Mouse (Mus musculus) heart, embryonic 10.5 days (tissue): ENCODE results near the gene Bicdl1. TPM values are rescaled to one million over a fixed set of nuclear protein-coding genes. Genes with fewer than 3 reads are reported as not detected.

Source experiments
- DNase-seq: peaks from one replicate; pipeline ENCODE4 v3.0.0-alpha.2; 2017; ENCODE audit warnings: low spot score
- H3K27ac ChIP-seq: fragments of 300-500 bp; sonication (generic); 2 replicates; pipeline ENCODE4 v1.5.1; 2016; ENCODE audit warnings: mild to moderate bottlenecking
- H3K27me3 ChIP-seq: fragments of 300-500 bp; sonication (generic); 2 replicates; pipeline ENCODE4 v1.6.1; 2016; ENCODE audit warnings: mild to moderate bottlenecking; ENCODE audit not compliant: poor library complexity, insufficient read depth, severe bottlenecking
- H3K36me3 ChIP-seq: fragments of 300-500 bp; sonication (generic); 2 replicates; pipeline ENCODE4 v1.6.1; 2016; ENCODE audit warnings: mild to moderate bottlenecking, moderate library complexity
- H3K4me1 ChIP-seq: fragments of 300-500 bp; sonication (generic); 2 replicates; pipeline ENCODE4 v1.6.1; 2016; ENCODE audit warnings: mild to moderate bottlenecking
- H3K4me3 ChIP-seq: fragments of 300-500 bp; sonication (generic); 2 replicates; pipeline ENCODE4 v1.5.1; 2016; ENCODE audit warnings: mild to moderate bottlenecking, moderate library complexity
- H3K9me3 ChIP-seq: fragments of 300-500 bp; sonication (generic); 2 replicates; pipeline ENCODE4 v1.6.1; 2016; ENCODE audit warnings: mild to moderate bottlenecking, moderate library complexity
- WGBS: fragments of 180-500 bp; shearing (Covaris S2); methylation state at CpG from one replicate; pipeline ENCODE4 v1.1.7; 2016; 5-methylcytosine and 5-hydroxymethylcytosine counted together
- polyA plus RNA-seq: library from polyadenylated mRNA; unstranded; fragments of >200 nt; fragmentation: Nextera tagmentation; extraction: Ambion mirVana; gene quantifications from 2 replicates; pipeline ENCODE4 v1.2.1, GENCODE M21; 2016

Gene Bicdl1
- polyA plus RNA-seq, 1 experiment from 2014 or later: 11.1 TPM

GRCm38 (mm10) chr5:115656677-115657076 is 74.7 kb downstream of the Bicdl1 start:
- no peaks in the 10 kb centered on the region for H3K9me3 ChIP-seq
- no peak overlapping the region for H3K27ac ChIP-seq
- WGBS: 73% methylated on average over 6 of the region's 6 CpGs
- peaks cover 23% of the 10 kb centered on the region for H3K27me3 ChIP-seq
- no peaks in the 10 kb centered on the region for H3K36me3 ChIP-seq
- H3K4me1 ChIP-seq: peaks cover 35% of the 10 kb centered on the region
- H3K4me3 ChIP-seq: no peak overlapping the region
- no peak for DNase-seq

GRCm38 (mm10) chr5:115653776-115654175 is 77.6 kb downstream of the Bicdl1 start:
- no peak for DNase-seq
- Histone ChIP-seq H3K27ac (peak overlapping the region; percentile 33; the same call in 1 of the 2 replicates), H3K27me3 (peaks cover 12% of the 10 kb centered on the region; the same call in 1 of the 2 replicates), H3K9me3 (no peaks in the 10 kb centered on the region), H3K4me1 (peaks cover 42% of the 10 kb centered on the region), H3K4me3 (no peak overlapping the region), H3K36me3 (no peaks in the 10 kb centered on the region)
- WGBS: 86% methylated on average over 12 of the region's 12 CpGs

- Histone ChIP-seq H3K36me3 (peaks cover 7% of the 10 kb centered on the region; the same call in 1 of the 2 replicates), H3K4me3 (peak overlapping the region; percentile 60), H3K27me3 (peaks cover 7% of the 10 kb centered on the region; the same call in 1 of the 2 replicates), H3K4me1 (peaks cover 42% of the 10 kb centered on the region), H3K27ac (peak overlapping the region; percentile 83), H3K9me3 (no peaks in the 10 kb centered on the region)
- peak; percentile 100 for DNase-seq
- WGBS: 5% methylated on average over 35 of the region's 35 CpGs
Measured at GRCm38 (mm10) chr5:115652681-115653575, 78.5 kb downstream of the Bicdl1 start.

GRCm38 (mm10) chr5:115651821-115652220 is 79.6 kb downstream of the Bicdl1 start:
- peaks cover 5% of the 10 kb centered on the region; the same call in 1 of the 2 replicates for H3K27me3 ChIP-seq

GRCm38 (mm10) chr5:115650885-115651284 is 80.5 kb downstream of the Bicdl1 start:
- no peak overlapping the region for H3K27ac ChIP-seq
- WGBS: 93% methylated on average over 10 of the region's 10 CpGs
- DNase-seq: no peak

More at GRCm38 (mm10) chr5:115651821-115652220, 79.6 kb downstream of the Bicdl1 start:
- Histone ChIP-seq H3K9me3 (no peaks in the 10 kb centered on the region), H3K4me3 (no peak overlapping the region), H3K36me3 (peaks cover 17% of the 10 kb centered on the region), H3K27ac (peak overlapping the region; percentile 4; the same call in 1 of the 2 replicates), H3K4me1 (peaks cover 36% of the 10 kb centered on the region)
- no peak for DNase-seq
- WGBS: 85% methylated on average over 10 of the region's 10 CpGs

GRCm38 (mm10) chr5:115649699-115650098 is 81.7 kb downstream of the Bicdl1 start:
- H3K36me3 ChIP-seq: peaks cover 38% of the 10 kb centered on the region
- WGBS: 88% methylated on average over 8 of the region's 8 CpGs
- H3K27me3 ChIP-seq: no peaks in the 10 kb centered on the region
- no peak for DNase-seq
- H3K4me3 ChIP-seq: no peak overlapping the region
- H3K4me1 ChIP-seq: peaks cover 28% of the 10 kb centered on the region
- H3K27ac ChIP-seq: no peak overlapping the region
- no peaks in the 10 kb centered on the region for H3K9me3 ChIP-seq

More at GRCm38 (mm10) chr5:115650885-115651284, 80.5 kb downstream of the Bicdl1 start:
- no peak overlapping the region for H3K4me3 ChIP-seq
- H3K4me1 ChIP-seq: peaks cover 35% of the 10 kb centered on the region
- H3K36me3 ChIP-seq: peaks cover 26% of the 10 kb centered on the region
- no peaks in the 10 kb centered on the region for H3K27me3 ChIP-seq
- H3K9me3 ChIP-seq: no peaks in the 10 kb centered on the region

- H3K4me1 ChIP-seq: peaks cover 28% of the 10 kb centered on the region
- H3K9me3 ChIP-seq: no peaks in the 10 kb centered on the region
- no peak overlapping the region for H3K4me3 ChIP-seq
- H3K27me3 ChIP-seq: no peaks in the 10 kb centered on the region
- no peak for DNase-seq
- no peak overlapping the region for H3K27ac ChIP-seq
- WGBS: 75% methylated on average over 3 of the region's 3 CpGs
- H3K36me3 ChIP-seq: peaks cover 46% of the 10 kb centered on the region
Measured at GRCm38 (mm10) chr5:115648876-115649275, 82.5 kb downstream of the Bicdl1 start.

GRCm38 (mm10) chr5:115644192-115644591 is 87.2 kb downstream of the Bicdl1 start:
- no peak overlapping the region for H3K27ac ChIP-seq
- H3K27me3 ChIP-seq: no peaks in the 10 kb centered on the region
- H3K36me3 ChIP-seq: peaks cover 93% of the 10 kb centered on the region
- H3K4me1 ChIP-seq: peaks cover 16% of the 10 kb centered on the region
- H3K9me3 ChIP-seq: no peaks in the 10 kb centered on the region
- H3K4me3 ChIP-seq: no peak overlapping the region
- 90% methylated on average over 9 of the region's 9 CpGs for WGBS
- DNase-seq: no peak

- no peaks in the 10 kb centered on the region for H3K27me3 ChIP-seq
- H3K27ac ChIP-seq: 0 out of 2 replicates have a peak overlapping the region, but pooled peaks have one; percentile 6
- DNase-seq: no peak
- no peak overlapping the region for H3K4me3 ChIP-seq
- peaks cover 40% of the 10 kb centered on the region for H3K36me3 ChIP-seq
- H3K9me3 ChIP-seq: no peaks in the 10 kb centered on the region
- H3K4me1 ChIP-seq: peaks cover 57% of the 10 kb centered on the region
- 65% methylated on average over 6 of the region's 6 CpGs for WGBS
Measured at GRCm38 (mm10) chr5:115635536-115635935, 95.9 kb downstream of the Bicdl1 start.

- Histone ChIP-seq H3K36me3 (peaks cover 25% of the 10 kb centered on the region), H3K9me3 (no peaks in the 10 kb centered on the region), H3K27me3 (no peaks in the 10 kb centered on the region), H3K4me1 (peaks cover 54% of the 10 kb centered on the region), H3K4me3 (no peak overlapping the region), H3K27ac (no peak overlapping the region)
- 77% methylated on average over 8 of the region's 8 CpGs for WGBS
- DNase-seq: no peak
Measured at GRCm38 (mm10) chr5:115634046-115634445, 97.4 kb downstream of the Bicdl1 start.

GRCm38 (mm10) chr5:115633060-115633459 is 98.4 kb downstream of the Bicdl1 start:
- 45% methylated on average over 4 of the region's 4 CpGs for WGBS
- peaks cover 54% of the 10 kb centered on the region for H3K4me1 ChIP-seq
- H3K27me3 ChIP-seq: no peaks in the 10 kb centered on the region
- DNase-seq: no peak
- peak overlapping the region; percentile 89; the same call in 1 of the 2 replicates for H3K27ac ChIP-seq
- H3K36me3 ChIP-seq: peaks cover 15% of the 10 kb centered on the region
- H3K4me3 ChIP-seq: peak overlapping the region; percentile 77
- H3K9me3 ChIP-seq: no peaks in the 10 kb centered on the region

GRCm38 (mm10) chr5:115632358-115632714 is 99.1 kb downstream of the Bicdl1 start:
- no peaks in the 10 kb centered on the region for H3K9me3 ChIP-seq
- 2% methylated on average over 27 of the region's 30 CpGs for WGBS
- peak overlapping the region; percentile 77 for H3K4me3 ChIP-seq
- DNase-seq: no peak
- H3K27me3 ChIP-seq: no peaks in the 10 kb centered on the region
- H3K4me1 ChIP-seq: peaks cover 51% of the 10 kb centered on the region
- H3K36me3 ChIP-seq: peaks cover 8% of the 10 kb centered on the region; the same call in 1 of the 2 replicates
- H3K27ac ChIP-seq: peak overlapping the region; percentile 89
